Comparison of ENCODE assay signal across 8 mouse cellular contexts in genomic region chr5:111228302-111229040, GRCm38 (mm10).
A peak's percentile ranks its signal among the peaks of the same experiment; 100 is the strongest.
DNase-seq lines count a peak whose midpoint lies in the region; ATAC-seq and TF ChIP-seq lines count a peak whose summit lies in the region.

No protein-coding gene starts in this region.

- peak; percentile 82 for DNase-seq in adrenal gland, postnatal 14 days
- peak; percentile 47 for DNase-seq in heart, adult 8-10 months (ENCODE audit: low spot score)
- peak; percentile 23 to 25 for DNase-seq in kidney, adult 8-10 months
- DNase-seq in right cerebral cortex, postnatal 36 days (ENCODE audit: low spot score in 2 of 2): peak; percentile 44 to 48
- no peak for DNase-seq in thymus, postnatal 25 days
- no peak for DNase-seq in cerebellum, postnatal 14 days

- H3K9me3 ChIP-seq in lung, embryonic 15.5 days: no peaks in the 10 kb centered on the region

- H3K79me2 ChIP-seq in C2C12 (ENCODE audit: control insufficient read depth, insufficient read depth): no peaks in the 10 kb centered on the region

- 0 out of 2 replicates have a peak overlapping the region, but pooled peaks have one; percentile 4 for H3K4me2 ChIP-seq in lung, embryonic 15.5 days

- no peak overlapping the region for H3K4me3 ChIP-seq in C2C12 (ENCODE audit: insufficient read depth, poor library complexity, severe bottlenecking)
- H3K4me3 ChIP-seq in lung, embryonic 15.5 days: no peak overlapping the region

- no peaks in the 10 kb centered on the region for H3K36me3 ChIP-seq in C2C12 (ENCODE audit: control insufficient read depth, insufficient read depth)
- peaks cover 26% of the 10 kb centered on the region for H3K36me3 ChIP-seq in lung, embryonic 15.5 days

- H3K27ac ChIP-seq in lung, embryonic 15.5 days: peak overlapping the region; percentile 85

- H3K4me1 ChIP-seq in lung, embryonic 15.5 days: peaks cover 35% of the 10 kb centered on the region

- 22% methylated on average over 14 of the region's 14 CpGs for WGBS in lung, embryonic 15.5 days

- no peaks in the 10 kb centered on the region for H3K27me3 ChIP-seq in C2C12 (ENCODE audit: control insufficient read depth, insufficient read depth, insufficient read length)
- H3K27me3 ChIP-seq in lung, embryonic 15.5 days: no peaks in the 10 kb centered on the region

- ATAC-seq in lung, embryonic 15.5 days (ENCODE audit: borderline replicate concordance, extremely low read depth, low FRiP score, low TSS enrichment): peak; percentile 84

- no peak overlapping the region for H3ac ChIP-seq in C2C12 (ENCODE audit: control insufficient read depth, insufficient read length, low read depth)

- TF ChIP-seq CTCF in C2C12 (IDR thresholded peaks at IDR 0.05; ENCODE audit: control insufficient read depth, insufficient read depth, insufficient read length): no peak

- H3K9ac ChIP-seq in lung, embryonic 15.5 days: no peak overlapping the region

- H3K79me3 ChIP-seq in C2C12 (ENCODE audit: low read depth): no peaks in the 10 kb centered on the region

TF ChIP-seq in C2C12, 6 proteins besides CTCF, POLR2A, EP300 and RAD21:
- TF ChIP-seq FOSL1 (IDR thresholded peaks at IDR 0.05; ENCODE audit: insufficient read depth, low read length, poor library complexity, severe bottlenecking) (peak; percentile 91), USF1 (IDR thresholded peaks at IDR 0.05; ENCODE audit: low read depth) (no peak), CEBPB (IDR thresholded peaks at IDR 0.05; ENCODE audit: low read depth) (no peak), MAX (IDR thresholded peaks at IDR 0.05) (peak; percentile 62), MYOD1 (IDR thresholded peaks at IDR 0.05; ENCODE audit: control insufficient read depth, insufficient read length, low read depth) (peak; percentile 12)

Comparison
In these comparisons a context has a peak if more than half of its experiments do, and no peak if none do; other contexts are left out.
1. DNase-seq: peak in adrenal gland, postnatal 14 days (single experiment), heart, adult 8-10 months (single experiment), kidney, adult 8-10 months (2 of 2) and right cerebral cortex, postnatal 36 days (2 of 2); none in thymus, postnatal 25 days (single experiment) and cerebellum, postnatal 14 days (0 of 2).